Mouse (Mus musculus): ENCODE measurements around the gene Rxfp2. TPM values are rescaled to one million over a fixed set of nuclear protein-coding genes. Genes with fewer than 3 reads are reported as not detected.

The Rxfp2 gene
- total and polyA plus RNA-seq, 3 experiments: not detected

DNA sequence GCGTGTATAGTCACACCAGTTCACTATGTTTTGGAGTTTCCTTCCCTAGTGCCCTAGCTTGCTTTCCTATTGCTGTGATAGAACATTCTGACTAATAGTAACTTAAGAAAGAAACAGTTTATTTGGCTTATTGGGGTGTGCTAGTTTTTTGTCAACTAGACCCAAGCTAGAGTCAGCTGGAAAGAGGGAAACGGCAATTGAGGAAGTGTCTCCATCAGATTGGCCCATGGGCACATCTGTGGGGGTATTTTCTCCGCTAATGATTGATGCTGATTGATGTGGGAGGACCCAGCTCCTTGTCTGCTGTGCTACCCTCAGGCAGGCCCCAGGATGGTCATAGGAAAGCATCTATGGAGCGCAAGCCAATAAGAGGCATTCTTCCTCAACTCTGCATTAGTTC lies 103.6 kb downstream of the Rxfp2 start:
- Histone ChIP-seq H3K4me1 (ENCODE audit: control insufficient read depth in 1 of 2, insufficient read depth in 2 of 2) (no peaks in the 10 kb centered on the region), H3K36me3 (replicated peaks in 1 of 2; ENCODE audit: control insufficient read depth in 1 of 2, insufficient read depth in 1 of 2, low read length in 1 of 2) (no peaks in the 10 kb centered on the region), H3K9ac (ENCODE audit: insufficient read depth, low read depth) (no peak overlapping the region), H3K27me3 (replicated peaks) (no peaks in the 10 kb centered on the region), H3K4me3 (replicated peaks in 1 of 3; ENCODE audit: low read depth in 2 of 3, low read length in 2 of 3, poor library complexity in 1 of 3) (no peak overlapping the region), H3K9me3 (replicated peaks; ENCODE audit: low read length) (peaks cover 55% of the 10 kb centered on the region), H3K79me2 (replicated peaks; ENCODE audit: control insufficient read depth, extremely low read depth, insufficient read depth, poor library complexity, severe bottlenecking) (no peaks in the 10 kb centered on the region), H3K27ac (ENCODE audit: insufficient read depth, low read depth) (no peak overlapping the region), H3K4me2 (ENCODE audit: insufficient read depth, low read depth, poor library complexity, severe bottlenecking) (no peak overlapping the region)
- no peak for TF ChIP-seq USF2 (conservative IDR thresholded peaks at IDR 0.05; ENCODE audit: low read depth, low read length)
- TF ChIP-seq USF1 (IDR thresholded peaks at IDR 0.05; ENCODE audit: low read depth, low read length): no peak
- no peak for TF ChIP-seq NELFE (IDR thresholded peaks at IDR 0.05; ENCODE audit: low read depth, low read length)
- TF ChIP-seq ZMIZ1 (IDR thresholded peaks at IDR 0.05; ENCODE audit: low read depth, low read length): no peak
- TF ChIP-seq NRF1 (IDR thresholded peaks at IDR 0.05; ENCODE audit: low read depth, low read length): no peak
- TF ChIP-seq MEF2A (IDR thresholded peaks at IDR 0.05; ENCODE audit: borderline replicate concordance, low read depth, low read length): no peak
- no peak for TF ChIP-seq ZKSCAN1 (IDR thresholded peaks at IDR 0.05; ENCODE audit: borderline replicate concordance, low read depth, low read length)
- TF ChIP-seq E2F4 (IDR thresholded peaks at IDR 0.05; ENCODE audit: insufficient replicate concordance, low read depth, low read length): no peak
- TF ChIP-seq GABPA (IDR thresholded peaks at IDR 0.05; ENCODE audit: insufficient replicate concordance, low read depth, low read length): no peak
- TF ChIP-seq HCFC1 (IDR thresholded peaks at IDR 0.05; ENCODE audit: low read depth, low read length): no peak
- no peak for TF ChIP-seq IRF4 (IDR thresholded peaks at IDR 0.05; ENCODE audit: low read depth, low read length)
- no peak for TF ChIP-seq KAT2A (IDR thresholded peaks at IDR 0.05; ENCODE audit: insufficient replicate concordance, low read length)
- no peak for TF ChIP-seq MAX (IDR thresholded peaks at IDR 0.05; ENCODE audit: low read length)
- no peak for TF ChIP-seq CHD1 (IDR thresholded peaks at IDR 0.05; ENCODE audit: low read depth, low read length)
- no peak for TF ChIP-seq ELF1 (IDR thresholded peaks at IDR 0.05; ENCODE audit: low read depth, low read length)
- TF ChIP-seq JUND (conservative IDR thresholded peaks at IDR 0.05; ENCODE audit: low read depth, low read length): no peak
- TF ChIP-seq CTCF (conservative IDR thresholded peaks at IDR 0.05 in 1 of 2, IDR thresholded peaks at IDR 0.05 in 1 of 2; ENCODE audit: low read depth in 2 of 2, low read length in 2 of 2): no peak
- TF ChIP-seq MXI1 (IDR thresholded peaks at IDR 0.05; ENCODE audit: low read depth, low read length): no peak
- no peak for TF ChIP-seq ZNF384 (IDR thresholded peaks at IDR 0.05; ENCODE audit: low read depth, low read length)
- TF ChIP-seq EP300 (IDR thresholded peaks at IDR 0.05; ENCODE audit: low read length): no peak
- in situ Hi-C loops (cut with MboI; ENCODE audit: low pct_ligation_motif_present, low pct_unique_long_range_greater_than_20kb, low sequenced_read_pairs): no loop called here
- dilution Hi-C loops (cut with MboI; ENCODE audit: extremely low pct_ligation_motif_present, extremely low pct_unique_long_range_greater_than_20kb, low sequenced_read_pairs): no loop called here
- DNase-seq (ENCODE audit: extremely low read depth): no peak

DNA sequence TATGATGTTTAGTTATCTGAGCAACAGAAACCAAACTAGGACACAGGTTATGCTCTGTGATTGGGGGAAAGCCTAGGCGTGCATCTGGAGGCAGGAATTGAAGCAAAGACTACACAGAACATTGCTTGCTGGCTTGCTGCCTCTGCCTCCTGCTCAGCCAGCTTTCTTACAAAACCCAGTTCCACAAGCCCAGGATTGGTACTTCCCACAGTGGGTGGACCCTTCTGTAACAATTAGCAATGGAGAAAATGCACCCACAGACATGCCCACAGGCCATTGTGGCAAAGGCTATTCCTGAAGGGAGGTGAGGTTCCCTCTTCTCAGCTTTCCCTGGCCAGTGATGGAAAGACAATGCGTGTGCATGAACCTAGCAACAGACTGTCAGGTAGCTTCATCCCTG lies 104.1 kb downstream of the Rxfp2 start:
- H3K79me2 ChIP-seq (replicated peaks; ENCODE audit: control insufficient read depth, extremely low read depth, insufficient read depth, poor library complexity, severe bottlenecking): no peaks in the 10 kb centered on the region
- no peak for DNase-seq (ENCODE audit: extremely low read depth)
- H3K27me3 ChIP-seq (replicated peaks): no peaks in the 10 kb centered on the region
- H3K36me3 ChIP-seq (replicated peaks in 1 of 2; ENCODE audit: control insufficient read depth in 1 of 2, insufficient read depth in 1 of 2, low read length in 1 of 2): no peaks in the 10 kb centered on the region
- no peak overlapping the region for H3K9ac ChIP-seq (ENCODE audit: insufficient read depth, low read depth)
- H3K9me3 ChIP-seq (replicated peaks; ENCODE audit: low read length): peaks cover 50% of the 10 kb centered on the region
- no peak for TF ChIP-seq BHLHE40 (IDR thresholded peaks at IDR 0.05; ENCODE audit: low read depth, low read length)
- TF ChIP-seq POLR2AphosphoS2 (IDR thresholded peaks at IDR 0.05; ENCODE audit: low read depth, low read length): no peak
- no peak for TF ChIP-seq TBP (conservative IDR thresholded peaks at IDR 0.05; ENCODE audit: low read depth, low read length)
- no peak for TF ChIP-seq MAZ (IDR thresholded peaks at IDR 0.05; ENCODE audit: low read depth, low read length)
- TF ChIP-seq ZKSCAN1 (IDR thresholded peaks at IDR 0.05; ENCODE audit: borderline replicate concordance, low read depth, low read length): no peak
- no peak for TF ChIP-seq MAFK (IDR thresholded peaks at IDR 0.05; ENCODE audit: insufficient replicate concordance, low read length)
- no peak overlapping the region for H3K27ac ChIP-seq (ENCODE audit: insufficient read depth, low read depth)
- dilution Hi-C loops (cut with MboI; ENCODE audit: extremely low pct_ligation_motif_present, extremely low pct_unique_long_range_greater_than_20kb, low sequenced_read_pairs) (no loop called here), in situ Hi-C loops (cut with MboI; ENCODE audit: low pct_ligation_motif_present, low pct_unique_long_range_greater_than_20kb, low sequenced_read_pairs) (no loop called here)
- H3K4me1 ChIP-seq (ENCODE audit: control insufficient read depth in 1 of 2, insufficient read depth in 2 of 2): no peaks in the 10 kb centered on the region
- H3K4me2 ChIP-seq (ENCODE audit: insufficient read depth, low read depth, poor library complexity, severe bottlenecking): no peak overlapping the region
- H3K4me3 ChIP-seq (replicated peaks in 1 of 3; ENCODE audit: low read depth in 2 of 3, low read length in 2 of 3, poor library complexity in 1 of 3): no peak overlapping the region
